In the genomic region with DNA sequence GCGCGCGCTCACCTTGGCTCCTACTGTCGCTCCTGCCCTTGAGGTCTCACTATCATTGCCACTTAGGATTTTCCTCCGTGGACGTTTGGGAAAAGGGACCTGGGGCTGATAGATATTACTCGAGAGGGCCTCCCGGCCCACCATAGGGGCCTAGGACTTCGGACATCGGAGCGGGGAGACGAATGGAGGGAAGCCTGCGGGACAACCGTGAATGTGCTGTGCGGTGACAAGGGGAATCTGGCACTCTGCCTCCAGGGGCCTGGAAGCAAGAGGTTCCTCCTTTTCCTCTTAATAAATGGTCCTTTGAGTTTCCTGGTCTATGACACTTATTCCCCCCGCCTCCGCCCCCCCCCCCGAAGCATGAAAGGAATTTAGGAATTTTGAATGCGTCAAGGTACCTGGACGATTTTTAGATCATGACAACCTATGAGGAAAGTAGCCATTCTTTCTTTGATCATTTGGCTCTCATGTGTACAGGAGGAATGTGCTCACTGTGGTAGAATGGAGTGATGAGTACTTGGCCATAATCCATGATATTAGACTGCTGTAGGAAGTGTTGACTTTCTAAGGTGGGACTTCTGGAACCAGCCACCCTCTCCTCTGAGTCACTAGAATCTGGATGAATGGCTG, we compare ENCODE assay signal across 7 mouse cellular contexts. TPM values are rescaled to one million over a fixed set of nuclear protein-coding genes. Genes with fewer than 3 reads are reported as not detected.
DNase-seq lines count a peak whose midpoint lies in the region; ATAC-seq lines count a peak whose summit lies in the region.

No protein-coding gene starts in this region.

- H3K4me2 ChIP-seq in neural tube, embryonic 11.5 days (ENCODE audit: low read depth) = peak overlapping the region; percentile 81
- H3K4me2 ChIP-seq in embryonic facial prominence, embryonic 12.5 days (replicated peaks) = peak overlapping the region; percentile 84
- peak overlapping the region; percentile 74 for H3K4me2 ChIP-seq in hindbrain, embryonic 15.5 days

- peak overlapping the region; percentile 92 for H3K4me3 ChIP-seq in neural tube, embryonic 11.5 days (ENCODE audit: low read depth, low read length)
- peak overlapping the region; percentile 89 for H3K4me3 ChIP-seq in embryonic facial prominence, embryonic 12.5 days
- H3K4me3 ChIP-seq in hindbrain, embryonic 15.5 days = peak overlapping the region; percentile 89

- H3K36me3 ChIP-seq in neural tube, embryonic 11.5 days (ENCODE audit: control insufficient read depth, insufficient read depth, low read length) = 0 out of 2 replicates have a peak, but pooled peaks cover 2% of the 10 kb centered on the region
- H3K36me3 ChIP-seq in embryonic facial prominence, embryonic 12.5 days = peaks cover 16% of the 10 kb centered on the region; the same call in 1 of the 2 replicates
- peaks cover 14% of the 10 kb centered on the region for H3K36me3 ChIP-seq in hindbrain, embryonic 15.5 days

- 1% methylated on average over 20 of the region's 20 CpGs for WGBS in neural tube, embryonic 11.5 days
- WGBS in embryonic facial prominence, embryonic 12.5 days = 2% methylated on average over 20 of the region's 20 CpGs
- under 1% methylated on average over 20 of the region's 20 CpGs for WGBS in hindbrain, embryonic 15.5 days

- no peak for DNase-seq in neural tube, embryonic 11.5 days (ENCODE audit: low spot score)
- DNase-seq in neural tube, embryonic 10.5 days (ENCODE audit: extremely low spot score, low spot score) = no peak
- DNase-seq in lung, postnatal 14 days = peak; percentile 30
- no peak for DNase-seq in retina, postnatal 1 day
- DNase-seq in thymus, postnatal 4 days = no peak

- H3K27ac ChIP-seq in neural tube, embryonic 11.5 days (ENCODE audit: low read depth, low read length) = peak overlapping the region; percentile 84
- peak overlapping the region; percentile 90 for H3K27ac ChIP-seq in embryonic facial prominence, embryonic 12.5 days
- H3K27ac ChIP-seq in hindbrain, embryonic 15.5 days (replicated peaks) = peak overlapping the region; percentile 97

- no peak for ATAC-seq in neural tube, embryonic 11.5 days (ENCODE audit: insufficient read depth, low FRiP score, low TSS enrichment)
- no peak for ATAC-seq in embryonic facial prominence, embryonic 12.5 days (ENCODE audit: insufficient number of reproducible peaks, insufficient read depth, low FRiP score, low TSS enrichment)
- ATAC-seq in hindbrain, embryonic 15.5 days (ENCODE audit: low FRiP score, low read depth) = no peak

- H3K4me1 ChIP-seq in neural tube, embryonic 11.5 days (ENCODE audit: control insufficient read depth, insufficient read depth, low read length) = peaks cover 7% of the 10 kb centered on the region
- H3K4me1 ChIP-seq in embryonic facial prominence, embryonic 12.5 days = peaks cover 8% of the 10 kb centered on the region
- H3K4me1 ChIP-seq in hindbrain, embryonic 15.5 days (replicated peaks) = peaks cover 36% of the 10 kb centered on the region

- no peaks in the 10 kb centered on the region for H3K27me3 ChIP-seq in neural tube, embryonic 11.5 days (ENCODE audit: control insufficient read depth, insufficient read depth, low read length)
- no peaks in the 10 kb centered on the region for H3K27me3 ChIP-seq in embryonic facial prominence, embryonic 12.5 days
- no peaks in the 10 kb centered on the region for H3K27me3 ChIP-seq in hindbrain, embryonic 15.5 days

- H3K9me3 ChIP-seq in neural tube, embryonic 11.5 days (ENCODE audit: control insufficient read depth, low read length) = no peaks in the 10 kb centered on the region
- no peaks in the 10 kb centered on the region for H3K9me3 ChIP-seq in embryonic facial prominence, embryonic 12.5 days
- H3K9me3 ChIP-seq in hindbrain, embryonic 15.5 days = no peaks in the 10 kb centered on the region

- H3K9ac ChIP-seq in neural tube, embryonic 11.5 days (ENCODE audit: low read length) = peak overlapping the region; percentile 87
- peak overlapping the region; percentile 85 for H3K9ac ChIP-seq in embryonic facial prominence, embryonic 12.5 days
- H3K9ac ChIP-seq in hindbrain, embryonic 15.5 days = peak overlapping the region; percentile 78

RNA-seq across cellular contexts. Expression of gene Arf2, which starts 0.7 kb away (rescaled TPM):
- 130 and 133 TPM in 2 replicates for polyA plus RNA-seq in neural tube, embryonic 11.5 days (2014; fragmentation: Nextera tagmentation; extraction: Ambion mirVana)
- polyA plus RNA-seq in embryonic facial prominence, embryonic 12.5 days (2016; fragmentation: Nextera tagmentation; extraction: Ambion mirVana) = 76.4 and 83.0 TPM in 2 replicates
- 187 and 188 TPM in 2 replicates for polyA plus RNA-seq in hindbrain, embryonic 15.5 days (2015; fragmentation: Nextera tagmentation; extraction: Ambion mirVana)

RNA-seq across cellular contexts. Expression of gene Nsf, which starts 13.4 kb away (rescaled TPM):
- 65.4 and 68.1 TPM in 2 replicates for polyA plus RNA-seq in neural tube, embryonic 11.5 days (2014; fragmentation: Nextera tagmentation; extraction: Ambion mirVana)
- polyA plus RNA-seq in embryonic facial prominence, embryonic 12.5 days (2016; fragmentation: Nextera tagmentation; extraction: Ambion mirVana) = 57.4 and 58.8 TPM in 2 replicates
- polyA plus RNA-seq in hindbrain, embryonic 15.5 days (2015; fragmentation: Nextera tagmentation; extraction: Ambion mirVana) = 197 and 203 TPM in 2 replicates
